Mouse (Mus musculus) CH12.LX (cell line): Measurements from ENCODE around the gene Foxk1. TPM values are rescaled to one million over a fixed set of nuclear protein-coding genes. Genes with fewer than 3 reads are reported as not detected.

Source experiments
- DNase-seq: peaks from one replicate; pipeline ENCODE4 v3.0.0-alpha.2; 2013; ENCODE audit errors: extremely low read depth
- H3K27ac ChIP-seq: 2 replicates; pipeline ENCODE4 v1.5.1; 2012; ENCODE audit warnings: low read depth, mild to moderate bottlenecking, control low read depth, moderate library complexity; ENCODE audit not compliant: insufficient read depth
- H3K27me3 ChIP-seq: replicated peaks from 2 replicates; pipeline ENCODE3; 2012; ENCODE audit warnings: inconsistent platforms
- H3K36me3 ChIP-seq, 2 experiments: replicated peaks in 1 of 2; 2 replicates each; pipeline versions ENCODE3 to v1.6.1; 2012; ENCODE audit warnings: inconsistent platforms in 1 of 2, low read length in 1 of 2, mild to moderate bottlenecking in 1 of 2, mixed read lengths in 1 of 2, moderate library complexity in 1 of 2; ENCODE audit not compliant: control insufficient read depth in 1 of 2, insufficient read depth in 1 of 2
- H3K4me1 ChIP-seq, 2 experiments: 2 replicates each; pipeline ENCODE4 v1.6.1; 2012; ENCODE audit warnings: inconsistent platforms in 1 of 2, moderate library complexity in 1 of 2; ENCODE audit not compliant: insufficient read depth in 2 of 2, control insufficient read depth in 1 of 2
- H3K4me2 ChIP-seq: 2 replicates; pipeline ENCODE4 v1.6.1; 2012; ENCODE audit warnings: low read depth, mild to moderate bottlenecking, control low read depth; ENCODE audit not compliant: poor library complexity, insufficient read depth, severe bottlenecking
- H3K4me3 ChIP-seq, 3 experiments: fragments of 150-350 bp in 1 of 3; sonication (generic) in 1 of 3; replicated peaks in 1 of 3; 2 replicates each; pipeline versions ENCODE3 to v1.5.1; 2011 to 2012; ENCODE audit warnings: low read depth in 2 of 3, low read length in 2 of 3, mild to moderate bottlenecking in 2 of 3, moderate library complexity in 2 of 3, control low read depth in 1 of 3, improper control_type of control experiment in 1 of 3, inconsistent platforms in 1 of 3, mixed read lengths in 1 of 3; ENCODE audit not compliant: poor library complexity in 1 of 3
- H3K79me2 ChIP-seq: replicated peaks from 2 replicates; pipeline ENCODE4 v1.6.1; 2012; ENCODE audit warnings: mild to moderate bottlenecking, moderate library complexity; ENCODE audit not compliant: control insufficient read depth, poor library complexity, insufficient read depth, severe bottlenecking; ENCODE audit errors: extremely low read depth
- H3K9ac ChIP-seq: 2 replicates; pipeline ENCODE4 v1.6.1; 2012; ENCODE audit warnings: low read depth, mild to moderate bottlenecking, control low read depth, moderate library complexity; ENCODE audit not compliant: insufficient read depth
- H3K9me3 ChIP-seq: replicated peaks from 2 replicates; pipeline ENCODE3; 2012; ENCODE audit warnings: low read length, inconsistent platforms, mixed read lengths
- CTCF ChIP-seq, 2 experiments: IDR thresholded peaks in 1 of 2; conservative IDR thresholded peaks in 1 of 2; 2 replicates each; pipeline ENCODE4 v1.5.1; 2011 to 2012; ENCODE audit warnings: low read depth in 2 of 2, low read length in 2 of 2, improper control_type of control experiment in 1 of 2, inconsistent platforms in 1 of 2, mild to moderate bottlenecking in 1 of 2, moderate library complexity in 1 of 2
- E2F4 ChIP-seq: IDR thresholded peaks from 2 replicates; pipeline ENCODE4 v1.6.1; 2011; ENCODE audit warnings: low read depth, low read length, improper control_type of control experiment; ENCODE audit not compliant: insufficient replicate concordance
- ELF1 ChIP-seq: IDR thresholded peaks from 2 replicates; pipeline ENCODE4 v1.6.1; 2014; ENCODE audit warnings: low read depth, mild to moderate bottlenecking, inconsistent platforms, low read length, improper control_type of control experiment
- HCFC1 ChIP-seq: IDR thresholded peaks from 2 replicates; pipeline ENCODE4 v1.6.1; 2012; ENCODE audit warnings: low read depth, mild to moderate bottlenecking, inconsistent platforms, low read length, improper control_type of control experiment
- JUN ChIP-seq: IDR thresholded peaks from 2 replicates; pipeline ENCODE4 v1.6.1; 2011; ENCODE audit warnings: low read depth, mild to moderate bottlenecking, low read length, improper control_type of control experiment, moderate library complexity; ENCODE audit not compliant: insufficient read depth
- JUND ChIP-seq: conservative IDR thresholded peaks from 2 replicates; pipeline ENCODE4 v1.6.1; 2011; ENCODE audit warnings: low read depth, low read length, improper control_type of control experiment
- KAT2A ChIP-seq: IDR thresholded peaks from 2 replicates; pipeline ENCODE4 v1.6.1; 2012; ENCODE audit warnings: low read length, improper control_type of control experiment, inconsistent platforms; ENCODE audit not compliant: insufficient replicate concordance
- MAX ChIP-seq: IDR thresholded peaks from 2 replicates; pipeline ENCODE4 v1.6.1; 2011; ENCODE audit warnings: low read length, improper control_type of control experiment
- MAZ ChIP-seq: IDR thresholded peaks from 2 replicates; pipeline ENCODE4 v1.6.1; 2012; ENCODE audit warnings: low read depth, mild to moderate bottlenecking, inconsistent platforms, low read length, improper control_type of control experiment, moderate library complexity
- MXI1 ChIP-seq: IDR thresholded peaks from 2 replicates; pipeline ENCODE4 v1.6.1; 2011; ENCODE audit warnings: mild to moderate bottlenecking, low read depth, low read length, improper control_type of control experiment
- NELFE ChIP-seq: IDR thresholded peaks from 2 replicates; pipeline ENCODE4 v1.6.1; 2011; ENCODE audit warnings: low read depth, low read length, improper control_type of control experiment
- PAX5 ChIP-seq: IDR thresholded peaks from 2 replicates; pipeline ENCODE4 v1.6.1; 2012; ENCODE audit warnings: low read length, inconsistent platforms, mixed read lengths
- POLR2A ChIP-seq: IDR thresholded peaks from 2 replicates; pipeline ENCODE4 v1.6.1; 2011; ENCODE audit warnings: low read depth, mild to moderate bottlenecking, improper control_type of control experiment, low read length
- POLR2AphosphoS2 ChIP-seq: IDR thresholded peaks from 2 replicates; pipeline ENCODE4 v1.6.1; 2011; ENCODE audit warnings: low read depth, low read length, improper control_type of control experiment
- RCOR1 ChIP-seq: conservative IDR thresholded peaks from 2 replicates; pipeline ENCODE4 v1.6.1; 2012; ENCODE audit warnings: low read depth, mild to moderate bottlenecking, inconsistent platforms, low read length, improper control_type of control experiment
- SIN3A ChIP-seq: IDR thresholded peaks from 2 replicates; pipeline ENCODE4 v1.6.1; 2012; ENCODE audit warnings: low read length, improper control_type of control experiment, inconsistent platforms
- SMC3 ChIP-seq: IDR thresholded peaks from 2 replicates; pipeline ENCODE4 v1.6.1; 2011; ENCODE audit warnings: low read depth, low read length, improper control_type of control experiment
- TBP ChIP-seq: conservative IDR thresholded peaks from 2 replicates; pipeline ENCODE4 v1.6.1; 2011; ENCODE audit warnings: low read depth, low read length, improper control_type of control experiment
- TCF12 ChIP-seq: IDR thresholded peaks from 2 replicates; pipeline ENCODE4 v1.6.1; 2014; ENCODE audit warnings: low read depth, mild to moderate bottlenecking, inconsistent platforms, low read length, improper control_type of control experiment
- UBTF ChIP-seq: IDR thresholded peaks from 2 replicates; pipeline ENCODE4 v1.6.1; 2012; ENCODE audit warnings: low read depth, mild to moderate bottlenecking, inconsistent platforms, low read length, improper control_type of control experiment, moderate library complexity
- ZC3H11A ChIP-seq: IDR thresholded peaks from 2 replicates; pipeline ENCODE4 v1.6.1; 2012; ENCODE audit warnings: low read depth, mild to moderate bottlenecking, inconsistent platforms, low read length, improper control_type of control experiment
- ZKSCAN1 ChIP-seq: IDR thresholded peaks from 2 replicates; pipeline ENCODE4 v1.6.1; 2012; ENCODE audit warnings: low read depth, inconsistent platforms, low read length, improper control_type of control experiment, borderline replicate concordance
- ZMIZ1 ChIP-seq: IDR thresholded peaks from 2 replicates; pipeline ENCODE4 v1.6.1; 2012; ENCODE audit warnings: low read depth, mild to moderate bottlenecking, inconsistent platforms, low read length, improper control_type of control experiment
- ZNF384 ChIP-seq: IDR thresholded peaks from 2 replicates; pipeline ENCODE4 v1.6.1; 2012; ENCODE audit warnings: low read depth, low read length, improper control_type of control experiment, inconsistent platforms
- dilution Hi-C: fragments of 300-500 bp; cut with MboI; formaldehyde crosslinking; loops from 2 replicates; pipeline ENCODE4 v1.14.3; 2020; ENCODE audit warnings: low sequenced_read_pairs; ENCODE audit not compliant: extremely low pct_unique_long_range_greater_than_20kb, extremely low pct_ligation_motif_present
- in situ Hi-C: fragments of 300-500 bp; cut with MboI; formaldehyde crosslinking; loops from 3 replicates; pipeline ENCODE4 v1.14.3; 2019; ENCODE audit warnings: low sequenced_read_pairs, low pct_ligation_motif_present, low pct_unique_long_range_greater_than_20kb, mixed read lengths
- polyA plus RNA-seq: library from polyadenylated mRNA; unstranded; fragments of >175 nt; gene quantifications from 2 replicates; pipeline ENCODE4 v1.2.1, GENCODE M21; 2012; ENCODE audit warnings: low read depth; ENCODE audit not compliant: insufficient read length
- total RNA-seq, 2 experiments: library from RNA; depleted of rRNA; stranded (reverse); fragments of 300-350 nt in 1 of 2; fragments of >200 nt in 1 of 2; gene quantifications; 2 replicates each; pipeline ENCODE4 v1.2.3; 2012 to 2014

Foxk1 gene
- total and polyA plus RNA-seq, 3 experiments: 5.3 to 23.4 (median 11.3) TPM

DNA sequence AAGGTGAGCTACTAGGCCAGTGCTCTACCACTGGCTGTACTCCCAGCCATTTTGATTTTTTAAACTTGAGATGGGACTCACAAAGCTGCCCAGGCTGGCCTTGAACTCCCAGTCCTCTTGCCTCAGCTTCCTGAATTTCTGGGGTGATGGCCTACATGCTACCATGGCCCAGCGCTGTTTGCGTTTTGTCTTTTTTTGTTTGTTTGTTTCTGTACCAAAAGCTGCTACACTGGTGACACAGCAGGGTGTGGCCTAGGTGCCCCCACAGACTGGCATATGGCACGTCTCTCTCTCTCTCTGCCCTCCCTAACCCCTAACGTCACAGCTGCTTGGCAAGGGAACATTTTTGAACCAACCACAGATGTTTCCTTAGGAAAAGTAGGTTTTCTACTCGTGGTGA is 58.5 kb downstream of the Foxk1 start:
- peaks cover 40 to 75% of the 10 kb centered on the region in 2 experiments for H3K36me3 ChIP-seq
- H3K4me1 ChIP-seq: peaks cover 1 to 12% of the 10 kb centered on the region in 2 experiments; a peak in 3 of 4 replicates
- no peak overlapping the region for H3K4me3 ChIP-seq
- DNase-seq: no peak
- H3K9me3 ChIP-seq: peaks cover 7% of the 10 kb centered on the region
- no peak overlapping the region for H3K9ac ChIP-seq
- TF ChIP-seq MAZ: no peak
- TF ChIP-seq PAX5: no peak
- TF ChIP-seq SMC3: no peak
- no peak for TF ChIP-seq POLR2A
- no peak for TF ChIP-seq ZKSCAN1
- no peak for TF ChIP-seq JUN
- TF ChIP-seq ZMIZ1: no peak
- TF ChIP-seq NELFE: no peak
- TF ChIP-seq TCF12: no peak
- TF ChIP-seq ELF1: no peak
- no peak for TF ChIP-seq KAT2A
- TF ChIP-seq ZC3H11A: no peak
- TF ChIP-seq CTCF (conservative IDR thresholded peaks at IDR 0.05 in 1 of 2, IDR thresholded peaks at IDR 0.05 in 1 of 2; ENCODE audit: low read depth in 2 of 2, low read length in 2 of 2): no peak
- TF ChIP-seq ZNF384: no peak
- no peak for TF ChIP-seq UBTF
- TF ChIP-seq RCOR1: no peak
- H3K27ac ChIP-seq: no peak overlapping the region
- in situ Hi-C loops (no loop called here), dilution Hi-C loops (no loop called here)
- H3K4me2 ChIP-seq: no peak overlapping the region
- H3K27me3 ChIP-seq: no peaks in the 10 kb centered on the region
- H3K79me2 ChIP-seq: peaks cover 5% of the 10 kb centered on the region

DNA sequence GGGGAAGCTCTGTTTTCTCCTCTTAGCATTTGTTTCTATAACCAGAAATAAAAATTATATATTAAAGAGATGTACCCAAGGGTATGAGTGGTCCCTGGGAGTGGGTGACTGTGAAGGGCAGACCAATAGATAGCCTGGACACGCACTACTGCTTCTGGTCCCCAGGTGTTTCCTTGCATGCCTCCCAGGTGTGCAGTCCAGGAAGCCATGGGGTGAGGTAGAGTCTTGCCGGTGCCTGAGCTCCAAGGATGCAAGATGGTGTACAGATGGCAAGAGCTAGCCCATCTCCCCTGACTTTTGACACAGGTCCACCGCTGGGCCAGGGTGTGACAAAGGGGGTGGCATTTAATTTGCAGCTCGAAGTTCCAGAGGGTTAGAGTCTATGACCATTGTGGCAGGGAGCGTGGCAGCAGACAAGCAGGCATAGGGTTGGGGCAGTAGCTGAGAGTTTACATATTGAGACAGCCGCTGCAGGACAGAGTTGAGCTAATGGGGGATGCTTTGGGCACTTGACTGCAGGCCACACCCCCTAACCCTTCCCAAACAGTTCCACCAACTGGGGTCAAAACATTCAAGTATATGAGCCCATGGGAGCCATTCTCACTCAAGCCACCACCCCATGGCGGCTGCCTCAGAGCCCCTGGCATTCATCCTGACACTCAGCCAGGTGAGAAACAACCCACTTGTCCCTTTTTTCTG is 60.8 kb downstream of the Foxk1 start:
- DNase-seq: no peak
- Histone ChIP-seq H3K4me2 (no peak overlapping the region), H3K79me2 (peaks cover 11% of the 10 kb centered on the region), H3K27ac (no peak overlapping the region), H3K36me3 (peaks cover 26 to 70% of the 10 kb centered on the region in 2 experiments), H3K9ac (no peak overlapping the region), H3K4me1 (peaks cover 3 to 22% of the 10 kb centered on the region in 2 experiments; a peak in 3 of 4 replicates), H3K4me3 (no peak overlapping the region), H3K9me3 (peaks cover 7% of the 10 kb centered on the region), H3K27me3 (no peaks in the 10 kb centered on the region)
- in situ Hi-C loops: no loop called here
- no peak for TF ChIP-seq ZMIZ1
- TF ChIP-seq MAX: no peak
- no peak for TF ChIP-seq MXI1
- TF ChIP-seq PAX5: no peak
- TF ChIP-seq SMC3: no peak
- no peak for TF ChIP-seq JUND
- TF ChIP-seq ZC3H11A: no peak
- TF ChIP-seq POLR2AphosphoS2: no peak
- no peak for TF ChIP-seq HCFC1
- no peak for TF ChIP-seq TBP
- no peak for TF ChIP-seq SIN3A
- TF ChIP-seq E2F4: no peak
- no peak for TF ChIP-seq CTCF (conservative IDR thresholded peaks at IDR 0.05 in 1 of 2, IDR thresholded peaks at IDR 0.05 in 1 of 2; ENCODE audit: low read depth in 2 of 2, low read length in 2 of 2)
- TF ChIP-seq, all 38 proteins: peak for 0
- dilution Hi-C loops: no loop called here
